Mouse (Mus musculus) bone marrow macrophage, adult 2 months (primary cell): ENCODE results near the gene Zmym1.

ENCODE experiments used
- CTCF ChIP-seq: IDR thresholded peaks from 2 replicates; pipeline ENCODE4 v1.5.1; 2012; ENCODE audit warnings: low read depth, mild to moderate bottlenecking, low read length, moderate library complexity
- POLR2A ChIP-seq: IDR thresholded peaks from 2 replicates; pipeline ENCODE4 v1.6.1; 2012; ENCODE audit warnings: mild to moderate bottlenecking, low read depth, low read length, borderline replicate concordance

- TF ChIP-seq CTCF (no peak), POLR2A (no peak)
Observed at GRCm38 (mm10) chr4:127039871-127040483, 21.0 kb downstream of the Zmym1 start.
